Mouse (Mus musculus): ENCODE data around the gene Vps51. TPM values are rescaled to one million over a fixed set of nuclear protein-coding genes. Genes with fewer than 3 reads are reported as not detected.

Gene Vps51
- total RNA-seq, 2 experiments from 2014 or later = 85.3 to 88.8 TPM

Small RNAs within 50 kb of the gene (microRNA-seq; reads per million reads assigned to microRNA genes)
- 1.5 to 2.8 reads per million in 2 experiments for gene Mir6988

Other genes starting within 250 kb of the Vps51 start
- gene Frmd8, start 202.0 kb downstream of the Vps51 start, total RNA-seq (2021) = 10 to 100 TPM; 13.5 to 14.2 TPM
- gene Slc25a45, start 199.4 kb downstream of the Vps51 start, total RNA-seq (2021) = 1 to 10 TPM; 2.5 to 2.7 TPM
- 1 to 10 TPM; 1.9 to 2.2 TPM for gene Tigd3, start 183.1 kb downstream of the Vps51 start, total RNA-seq (2021)
- gene Dpf2, start 164.2 kb downstream of the Vps51 start, total RNA-seq (2021) = 100 to 1,000 TPM in 1 of 2 experiments, 10 to 100 TPM in 1; 92.0 to 108 TPM
- gene Cdc42ep2, start 152.4 kb downstream of the Vps51 start, total RNA-seq (2021) = 1 to 10 TPM; 4.4 to 5.5 TPM
- 1 to 10 TPM; 5.3 to 5.5 TPM for gene Pola2, start 113.0 kb downstream of the Vps51 start, total RNA-seq (2021)
- gene Slc22a20, start 91.1 kb downstream of the Vps51 start, total RNA-seq (2021) = not detected
- 10 to 100 TPM; 20.5 to 26.0 TPM for gene Capn1, start 61.3 kb downstream of the Vps51 start, total RNA-seq (2021)
- 10 to 100 TPM; 46.4 to 52.3 TPM for gene Syvn1, start 30.7 kb downstream of the Vps51 start, total RNA-seq (2021)
- 10 to 100 TPM; 46.8 to 47.9 TPM for gene Mrpl49, start 19.4 kb downstream of the Vps51 start, total RNA-seq (2021)
- gene Fau, start 19.4 kb downstream of the Vps51 start, total RNA-seq (2021) = 100 to 1,000 TPM; 676 to 701 TPM
- 10 to 100 TPM; 33.1 to 35.2 TPM for gene Znhit2, start 16.0 kb downstream of the Vps51 start, total RNA-seq (2021)
- gene Tm7sf2, start 8.9 kb downstream of the Vps51 start, total RNA-seq (2021) = 10 to 100 TPM; 26.4 to 34.2 TPM
- gene Tmem262, start 2.8 kb upstream of the Vps51 start, total RNA-seq (2021) = not detected
- 1 to 10 TPM; 1.5 to 1.6 TPM for gene Gm28374, start 5.0 kb upstream of the Vps51 start, total RNA-seq (2021)
- 10 to 100 TPM; 39.6 to 40.3 TPM for gene Zfpl1, start 7.7 kb upstream of the Vps51 start, total RNA-seq (2021)
- under 1 TPM; 0.17 to 0.43 TPM for gene Cdca5, start 7.8 kb upstream of the Vps51 start, total RNA-seq (2021)
- not detected for gene AC131692.1, start 17.2 kb upstream of the Vps51 start, total RNA-seq (2021)
- gene Naaladl1, start 28.6 kb upstream of the Vps51 start, total RNA-seq (2021) = under 1 TPM in 1 of 2 experiments, not detected in 1; 0.12 TPM
- gene Sac3d1, start 41.4 kb upstream of the Vps51 start, total RNA-seq (2021) = 10 to 100 TPM; 14.7 to 14.9 TPM
- gene Snx15, start 51.1 kb upstream of the Vps51 start, total RNA-seq (2021) = 10 to 100 TPM; 40.2 to 42.5 TPM
- under 1 TPM; 0.28 to 0.60 TPM for gene Batf2, start 63.8 kb upstream of the Vps51 start, total RNA-seq (2021)
- gene Arl2, start 64.3 kb upstream of the Vps51 start, total RNA-seq (2021) = 10 to 100 TPM; 69.1 to 73.2 TPM
- gene Majin, start 107.2 kb upstream of the Vps51 start, total RNA-seq (2021) = not detected
- gene Gpha2, start 149.1 kb upstream of the Vps51 start, total RNA-seq (2021) = not detected
- 100 to 1,000 TPM; 135 to 137 TPM for gene Ppp2r5b, start 158.6 kb upstream of the Vps51 start, total RNA-seq (2021)
- gene Atg2a, start 164.4 kb upstream of the Vps51 start, total RNA-seq (2021) = 10 to 100 TPM; 31.3 to 34.0 TPM
- gene Ehd1, start 199.5 kb upstream of the Vps51 start, total RNA-seq (2021) = 10 to 100 TPM; 72.8 to 82.2 TPM
- gene Cdc42bpg, start 229.2 kb upstream of the Vps51 start, total RNA-seq (2021) = 1 to 10 TPM; 4.3 to 6.9 TPM